In genomic region chr6:94805685-94806084, GRCm38 (mm10) we compare ENCODE assay signal across 9 mouse cellular contexts.
A peak's percentile ranks its signal among the peaks of the same experiment; 100 is the strongest.
DNase-seq lines count a peak whose midpoint lies in the region; ATAC-seq lines count a peak whose summit lies in the region.
"Had no signal": no experiment of that assay in that cellular context is flagged by ENCODE, and none has a peak within 500 bp of the region (broad histone marks: within the 10 kb centered on the region; RNA-seq: fewer than 3 reads in every experiment).

No protein-coding gene starts in this region.

- WGBS in limb, embryonic 12.5 days: 26% methylated on average over 6 of the region's 6 CpGs
- 76% methylated on average over 6 of the region's 6 CpGs for WGBS in neural tube, embryonic 15.5 days

- no peaks in the 10 kb centered on the region for H3K9me3 ChIP-seq in limb, embryonic 12.5 days
- H3K9me3 ChIP-seq in neural tube, embryonic 15.5 days (replicated peaks): no peaks in the 10 kb centered on the region
- H3K9me3 ChIP-seq: forebrain, embryonic 15.5 days; midbrain, embryonic 12.5 days had no signal

- H3K27me3 ChIP-seq in limb, embryonic 12.5 days: no peaks in the 10 kb centered on the region
- no peaks in the 10 kb centered on the region for H3K27me3 ChIP-seq in neural tube, embryonic 15.5 days (replicated peaks)
- H3K27me3 ChIP-seq: forebrain, embryonic 15.5 days; midbrain, embryonic 12.5 days had no signal

- peak overlapping the region; percentile 8; the same call in 1 of the 2 replicates for H3K4me2 ChIP-seq in limb, embryonic 12.5 days
- H3K4me2 ChIP-seq in neural tube, embryonic 15.5 days: no peak overlapping the region
- H3K4me2 ChIP-seq: forebrain, embryonic 15.5 days; midbrain, embryonic 12.5 days had no signal

- DNase-seq in kidney, postnatal 14 days: peak; percentile 14
- no peak for DNase-seq in kidney, adult 18-20 months
- DNase-seq in embryo, embryonic 10 days (ENCODE audit: low spot score): peak; percentile 70
- DNase-seq in gastrocnemius, postnatal 25 days: peak; percentile 11
- DNase-seq in urinary bladder, adult 2 months (ENCODE audit: low spot score): no peak

- H3K4me3 ChIP-seq in limb, embryonic 12.5 days (replicated peaks): no peak overlapping the region
- no peak overlapping the region for H3K4me3 ChIP-seq in neural tube, embryonic 15.5 days (replicated peaks)
- H3K4me3 ChIP-seq: forebrain, embryonic 15.5 days; midbrain, embryonic 12.5 days had no signal

- H3K27ac ChIP-seq in limb, embryonic 12.5 days: peak overlapping the region; percentile 12; the same call in 1 of the 2 replicates
- no peak overlapping the region for H3K27ac ChIP-seq in neural tube, embryonic 15.5 days (replicated peaks)
- H3K27ac ChIP-seq: forebrain, embryonic 15.5 days; midbrain, embryonic 12.5 days had no signal

- no peak for ATAC-seq in limb, embryonic 12.5 days (ENCODE audit: insufficient number of reproducible peaks, insufficient read depth, low FRiP score, low TSS enrichment, low read depth)
- no peak for ATAC-seq in neural tube, embryonic 15.5 days (ENCODE audit: low FRiP score)
- ATAC-seq: forebrain, embryonic 15.5 days had no signal

- no peaks in the 10 kb centered on the region for H3K36me3 ChIP-seq in limb, embryonic 12.5 days
- H3K36me3 ChIP-seq in neural tube, embryonic 15.5 days: no peaks in the 10 kb centered on the region
- H3K36me3 ChIP-seq: forebrain, embryonic 15.5 days; midbrain, embryonic 12.5 days had no signal

- H3K9ac ChIP-seq in limb, embryonic 12.5 days (replicated peaks): no peak overlapping the region
- H3K9ac ChIP-seq in neural tube, embryonic 15.5 days (replicated peaks): no peak overlapping the region
- H3K9ac ChIP-seq: forebrain, embryonic 15.5 days; midbrain, embryonic 12.5 days had no signal

- peaks cover 31% of the 10 kb centered on the region for H3K4me1 ChIP-seq in limb, embryonic 12.5 days (replicated peaks)
- peaks cover 9% of the 10 kb centered on the region; the same call in 1 of the 2 replicates for H3K4me1 ChIP-seq in neural tube, embryonic 15.5 days

Comparison
In these comparisons a context has a peak if more than half of its experiments do, and no peak if none do; other contexts are left out.
1. DNase-seq: peak in kidney, postnatal 14 days (single experiment), embryo, embryonic 10 days (single experiment) and gastrocnemius, postnatal 25 days (single experiment); none in kidney, adult 18-20 months (single experiment) and urinary bladder, adult 2 months (single experiment).